Mouse (Mus musculus) CD8-positive naive resting alpha-beta T cell, adult 2 months (primary cell): ENCODE measurements at regions not wholly inside any gene's neighbourhood (a gene's known extent, or its start where the extent isn't known, plus 50 kb on each side); places are given as distances from the start of the nearest gene placed in this dataset.

ENCODE experiments used
- DNase-seq, 2 experiments: peaks; one replicate each; pipeline ENCODE4 v3.0.0; 2022; ENCODE audit warnings: low read depth in 2 of 2, low spot score in 2 of 2

- DNase-seq: no peak
These were observed 146.8 kb upstream of the Maf start for GRCm38 (mm10) chr8:115854209-115854900.

GRCm38 (mm10) chr8:115850552-115850951 is 143.0 kb upstream of the Maf start:
- DNase-seq: no peak

GRCm38 (mm10) chr8:115833391-115833790 is 125.8 kb upstream of the Maf start:
- no peak for DNase-seq

GRCm38 (mm10) chr8:115831675-115832074 is 124.1 kb upstream of the Maf start:
- DNase-seq: no peak

GRCm38 (mm10) chr8:115830012-115830662 is 122.5 kb upstream of the Maf start:
- DNase-seq: no peak

- no peak for DNase-seq
These were observed 118.9 kb upstream of the Maf start for GRCm38 (mm10) chr8:115826516-115826915.

GRCm38 (mm10) chr8:115825899-115826502 is 118.4 kb upstream of the Maf start:
- no peak for DNase-seq

GRCm38 (mm10) chr8:115824478-115824785 is 116.8 kb upstream of the Maf start:
- DNase-seq: no peak

- no peak for DNase-seq
These were observed 116.3 kb upstream of the Maf start for GRCm38 (mm10) chr8:115823673-115824477.

- DNase-seq: no peak
These were observed 105.8 kb upstream of the Maf start for GRCm38 (mm10) chr8:115813426-115813825.

- DNase-seq: no peak
These were observed 99.0 kb upstream of the Maf start for GRCm38 (mm10) chr8:115806579-115806978.

- no peak for DNase-seq
These were observed 98.5 kb upstream of the Maf start for GRCm38 (mm10) chr8:115806139-115806538.

GRCm38 (mm10) chr8:115793587-115793986 is 86.0 kb upstream of the Maf start:
- no peak for DNase-seq

- no peak for DNase-seq
These were observed 80.8 kb upstream of the Maf start for GRCm38 (mm10) chr8:115788421-115788820.

- DNase-seq: no peak
These were observed 78.6 kb upstream of the Maf start for GRCm38 (mm10) chr8:115786185-115786584.

- no peak for DNase-seq
These were observed 78.2 kb upstream of the Maf start for GRCm38 (mm10) chr8:115785769-115786168.

GRCm38 (mm10) chr8:115783364-115783763 is 75.8 kb upstream of the Maf start:
- no peak for DNase-seq

- no peak for DNase-seq
These were observed 70.8 kb upstream of the Maf start for GRCm38 (mm10) chr8:115778433-115778832.

- DNase-seq: no peak
These were observed 63.5 kb upstream of the Maf start for GRCm38 (mm10) chr8:115771060-115771459.

- DNase-seq: no peak
These were observed 61.0 kb upstream of the Maf start for GRCm38 (mm10) chr8:115768631-115769030.

- DNase-seq: no peak
These were observed 58.8 kb upstream of the Maf start for GRCm38 (mm10) chr8:115766218-115766898.
